Mouse (Mus musculus): ENCODE data around the gene Hist1h2ad. TPM values are rescaled to one million over a fixed set of nuclear protein-coding genes. Genes with fewer than 3 reads are reported as not detected.

The Hist1h2ad gene
- polyA plus RNA-seq, 1 experiment, result 3.7 TPM

Other genes starting within 250 kb of the Hist1h2ad start
- gene Zfp322a, start 205.2 kb upstream of the Hist1h2ad start, polyA plus RNA-seq (2012; rRNA removed), result 5.1 and 5.9 TPM in 2 replicates
- 3.2 and 3.3 TPM in 2 replicates for gene Abt1, start 150.5 kb upstream of the Hist1h2ad start, polyA plus RNA-seq (2012; rRNA removed)
- 0.42 and 0.58 TPM in 2 replicates for gene Btn1a1, start 108.5 kb upstream of the Hist1h2ad start, polyA plus RNA-seq (2012; rRNA removed)
- gene Btn2a2, start 85.5 kb upstream of the Hist1h2ad start, polyA plus RNA-seq (2012; rRNA removed), result not detected in 2 replicates
- 8.9 and 10.2 TPM in 2 replicates for gene Hist1h4h, start 43.3 kb upstream of the Hist1h2ad start, polyA plus RNA-seq (2012; rRNA removed)
- gene Hist1h2af, start 40.5 kb upstream of the Hist1h2ad start, polyA plus RNA-seq (2012; rRNA removed), result 137 and 207 TPM in 2 replicates
- 13.8 and 25.0 TPM in 2 replicates for gene Hist1h3g, start 39.0 kb upstream of the Hist1h2ad start, polyA plus RNA-seq (2012; rRNA removed)
- gene Hist1h2bh, start 31.0 kb upstream of the Hist1h2ad start, polyA plus RNA-seq (2012; rRNA removed), result 2.9 and 3.2 TPM in 2 replicates
- 1.5 and 2.1 TPM in 2 replicates for gene Hist1h3f, start 30.3 kb upstream of the Hist1h2ad start, polyA plus RNA-seq (2012; rRNA removed)
- gene Hist1h4f, start 22.7 kb upstream of the Hist1h2ad start, polyA plus RNA-seq (2012; rRNA removed), result 5.8 and 7.7 TPM in 2 replicates
- 0.32 and 0.52 TPM in 2 replicates for gene Hist1h1d, start 21.1 kb upstream of the Hist1h2ad start, polyA plus RNA-seq (2012; rRNA removed)
- 9.6 and 10.2 TPM in 2 replicates for gene Hist1h3e, start 12.0 kb upstream of the Hist1h2ad start, polyA plus RNA-seq (2012; rRNA removed)
- 5.8 and 7.7 TPM in 2 replicates for gene Hist1h2ae, start 3.2 kb upstream of the Hist1h2ad start, polyA plus RNA-seq (2012; rRNA removed)
- gene Hist1h2bg, start 3.0 kb upstream of the Hist1h2ad start, polyA plus RNA-seq (2012; rRNA removed), result 17.2 and 22.8 TPM in 2 replicates
- gene Hist1h2bf, start 185 bp upstream of the Hist1h2ad start, polyA plus RNA-seq (2012; rRNA removed), result 6.0 and 6.2 TPM in 2 replicates
- gene Hist1h3d, start 1.4 kb downstream of the Hist1h2ad start, polyA plus RNA-seq (2012; rRNA removed), result 8.9 and 13.3 TPM in 2 replicates
- gene Hist1h4d, start 7.2 kb downstream of the Hist1h2ad start, polyA plus RNA-seq (2012; rRNA removed), result 3.9 and 4.3 TPM in 2 replicates
- 1.4 and 2.2 TPM in 2 replicates for gene Hist1h2be, start 46.7 kb downstream of the Hist1h2ad start, polyA plus RNA-seq (2012; rRNA removed)
- gene Hist1h1e, start 48.2 kb downstream of the Hist1h2ad start, polyA plus RNA-seq (2012; rRNA removed), result 3.3 and 4.1 TPM in 2 replicates
- gene Hist1h2ac, start 109.6 kb downstream of the Hist1h2ad start, polyA plus RNA-seq (2012; rRNA removed), result 0.76 and 1.2 TPM in 2 replicates
- 165 and 208 TPM in 2 replicates for gene Hist1h2bc, start 109.8 kb downstream of the Hist1h2ad start, polyA plus RNA-seq (2012; rRNA removed)
- gene Hist1h1t, start 121.4 kb downstream of the Hist1h2ad start, polyA plus RNA-seq (2012; rRNA removed), result not detected in 2 replicates
- 2.3 and 3.2 TPM in 2 replicates for gene Hist1h4c, start 124.1 kb downstream of the Hist1h2ad start, polyA plus RNA-seq (2012; rRNA removed)
- 10.0 and 10.7 TPM in 2 replicates for gene Hfe, start 136.5 kb downstream of the Hist1h2ad start, polyA plus RNA-seq (2012; rRNA removed)
- 40.4 and 60.9 TPM in 2 replicates for gene Hist1h1c, start 164.4 kb downstream of the Hist1h2ad start, polyA plus RNA-seq (2012; rRNA removed)
- gene Hist1h3c, start 171.2 kb downstream of the Hist1h2ad start, polyA plus RNA-seq (2012; rRNA removed), result 16.3 and 21.4 TPM in 2 replicates
- gene Hist1h2bb, start 172.4 kb downstream of the Hist1h2ad start, polyA plus RNA-seq (2012; rRNA removed), result 5.1 and 8.2 TPM in 2 replicates
- gene Hist1h2ab, start 176.7 kb downstream of the Hist1h2ad start, polyA plus RNA-seq (2012; rRNA removed), result 13.7 and 14.6 TPM in 2 replicates
- 14.5 and 19.5 TPM in 2 replicates for gene Hist1h3b, start 177.9 kb downstream of the Hist1h2ad start, polyA plus RNA-seq (2012; rRNA removed)
- gene Hist1h4b, start 182.6 kb downstream of the Hist1h2ad start, polyA plus RNA-seq (2012; rRNA removed), result 7.3 and 11.1 TPM in 2 replicates
- 2.8 and 3.4 TPM in 2 replicates for gene Hist1h4a, start 186.8 kb downstream of the Hist1h2ad start, polyA plus RNA-seq (2012; rRNA removed)
- gene Hist1h3a, start 188.0 kb downstream of the Hist1h2ad start, polyA plus RNA-seq (2012; rRNA removed), result 11.4 and 14.3 TPM in 2 replicates
- gene Hist1h1a, start 189.3 kb downstream of the Hist1h2ad start, polyA plus RNA-seq (2012; rRNA removed), result 3.2 and 4.1 TPM in 2 replicates
- gene Trim38, start 195.5 kb downstream of the Hist1h2ad start, polyA plus RNA-seq (2012; rRNA removed), result not detected in 2 replicates
- gene Slc17a2, start 232.6 kb downstream of the Hist1h2ad start, polyA plus RNA-seq (2012; rRNA removed), result 17.4 and 22.1 TPM in 2 replicates